Mouse (Mus musculus): ENCODE data around the gene Orai2.
"Not testable (repeated sequence)": the region's sequence is repeated elsewhere in the genome, so short reads cannot be mapped to it uniquely, and the experiment has no call there.

GRCm38 (mm10) chr5:136160084-136160483 lies 10.4 kb downstream of the Orai2 start:
- TF ChIP-seq CTCF (conservative IDR thresholded peaks at IDR 0.05; ENCODE audit: low read length); POU5F1 (IDR thresholded peaks at IDR 0.05; ENCODE audit: borderline replicate concordance, low read length); NANOG (IDR thresholded peaks at IDR 0.05; ENCODE audit: borderline replicate concordance, low read length): not testable (repeated sequence)
